Comparison of ENCODE assay signal across 17 mouse cellular contexts in genomic region chr13:98275646-98276045, GRCm38 (mm10). TPM values are rescaled to one million over a fixed set of nuclear protein-coding genes. Genes with fewer than 3 reads are reported as not detected.
DNase-seq lines count a peak whose midpoint lies in the region; ATAC-seq and TF ChIP-seq lines count a peak whose summit lies in the region.
"Had no signal": no experiment of that assay in that cellular context is flagged by ENCODE, and none has a peak within 500 bp of the region (broad histone marks: within the 10 kb centered on the region; RNA-seq: fewer than 3 reads in every experiment).

No protein-coding gene starts in this region.

- no peaks in the 10 kb centered on the region for H3K79me2 ChIP-seq in heart, adult 2 months (replicated peaks; ENCODE audit: control insufficient read depth, insufficient read depth, low read length)

- no peaks in the 10 kb centered on the region for H3K9me3 ChIP-seq in heart, embryonic 10.5 days
- H3K9me3 ChIP-seq in heart, postnatal 0 days (replicated peaks; ENCODE audit: control insufficient read depth, low read length), result no peaks in the 10 kb centered on the region
- H3K9me3 ChIP-seq: midbrain, embryonic 10.5 days; stomach, embryonic 15.5 days had no signal

- no peaks in the 10 kb centered on the region for H3K27me3 ChIP-seq in heart, adult 2 months (ENCODE audit: control insufficient read depth, insufficient read depth, low read length)
- H3K27me3 ChIP-seq in heart, embryonic 10.5 days (ENCODE audit: insufficient read depth, poor library complexity, severe bottlenecking), result no peaks in the 10 kb centered on the region
- H3K27me3 ChIP-seq in heart, postnatal 0 days (ENCODE audit: control insufficient read depth, insufficient read depth, low read length), result no peaks in the 10 kb centered on the region
- H3K27me3 ChIP-seq: stomach, embryonic 15.5 days had no signal

- TF ChIP-seq POLR2A in heart, adult 2 months (IDR thresholded peaks at IDR 0.05; ENCODE audit: insufficient read depth, low read depth, low read length), result no peak

- peak overlapping the region; percentile 73 for H3K27ac ChIP-seq in heart, adult 2 months
- H3K27ac ChIP-seq in heart, embryonic 10.5 days, result no peak overlapping the region
- H3K27ac ChIP-seq in heart, postnatal 0 days (ENCODE audit: low read depth), result peak overlapping the region; percentile 74
- H3K27ac ChIP-seq: gastrocnemius, adult 2 months; midbrain, embryonic 10.5 days; stomach, embryonic 15.5 days had no signal

- ATAC-seq in heart, postnatal 0 days (ENCODE audit: insufficient read depth, low read depth), result peak; percentile 88
- ATAC-seq in megakaryocyte-erythroid progenitor cell, adult 5-6 weeks (replicated peaks; ENCODE audit: low FRiP score, low TSS enrichment, poor library complexity, severe bottlenecking), result peak; percentile 98
- ATAC-seq: hindbrain, embryonic 16.5 days had no signal

- TF ChIP-seq EP300 in heart, adult 2 months (IDR thresholded peaks at IDR 0.05; ENCODE audit: insufficient read depth, low read depth, low read length), result 0 out of 2 replicates have a peak, but pooled peaks have one; percentile 49
- no peak; the same call in 1 of the 2 replicates for TF ChIP-seq EP300 in heart, postnatal 0 days (IDR thresholded peaks at IDR 0.05; ENCODE audit: low read depth)

- no peaks in the 10 kb centered on the region for H3K36me3 ChIP-seq in heart, adult 2 months (ENCODE audit: control insufficient read depth, insufficient read depth, low read length)
- H3K36me3 ChIP-seq in heart, embryonic 10.5 days, result peaks cover 40% of the 10 kb centered on the region
- H3K36me3 ChIP-seq in heart, postnatal 0 days (replicated peaks; ENCODE audit: control insufficient read depth, insufficient read depth, low read length), result peaks cover 41% of the 10 kb centered on the region

- peaks cover 2% of the 10 kb centered on the region; the same call in 1 of the 2 replicates for H3K4me1 ChIP-seq in heart, adult 2 months (ENCODE audit: control insufficient read depth, insufficient read depth, low read length)
- H3K4me1 ChIP-seq in heart, embryonic 10.5 days, result no peaks in the 10 kb centered on the region
- peaks cover 13% of the 10 kb centered on the region; the same call in 1 of the 2 replicates for H3K4me1 ChIP-seq in heart, postnatal 0 days (ENCODE audit: control insufficient read depth, insufficient read depth)
- H3K4me1 ChIP-seq: midbrain, embryonic 10.5 days; stomach, embryonic 15.5 days had no signal

- peak in 1 of 2 experiments; percentile 45 for DNase-seq in heart, adult 2 months
- DNase-seq in heart, embryonic 10.5 days (ENCODE audit: low spot score), result no peak
- DNase-seq in adrenal gland, postnatal 14 days, result peak; percentile 65
- peak; percentile 79 for DNase-seq in heart, postnatal 0 days (ENCODE audit: low spot score)
- DNase-seq in spleen, postnatal 10 days (ENCODE audit: low spot score in 2 of 2), result no peak
- no peak for DNase-seq in spleen, postnatal 36 days (ENCODE audit: low spot score in 2 of 2)
- no peak for DNase-seq in thymus, postnatal 36 days
- DNase-seq: embryo, embryonic 11 days; gastrocnemius, adult 2 months; layer of hippocampus, postnatal 36 days; lung, adult 18-20 months had no signal

- intact Hi-C loops in heart, adult 2 months (cut with DNase I), result no loop called here

- no peak overlapping the region for H3K4me3 ChIP-seq in heart, adult 2 months
- no peak overlapping the region for H3K4me3 ChIP-seq in heart, embryonic 10.5 days
- no peak overlapping the region for H3K4me3 ChIP-seq in heart, postnatal 0 days (ENCODE audit: low read depth, low read length)
- H3K4me3 ChIP-seq: gastrocnemius, adult 2 months; midbrain, embryonic 10.5 days; stomach, embryonic 15.5 days had no signal

- H3K4me2 ChIP-seq in heart, postnatal 0 days (ENCODE audit: low read depth, low read length), result no peak overlapping the region
- H3K4me2 ChIP-seq: stomach, embryonic 15.5 days had no signal

- H3K9ac ChIP-seq in heart, adult 2 months (ENCODE audit: low read depth, low read length), result no peak overlapping the region
- no peak overlapping the region for H3K9ac ChIP-seq in heart, postnatal 0 days (replicated peaks; ENCODE audit: low read depth, low read length)
- H3K9ac ChIP-seq: stomach, embryonic 15.5 days had no signal

- TF ChIP-seq CTCF in heart, adult 2 months (IDR thresholded peaks at IDR 0.05), result no peak
- no peak for TF ChIP-seq CTCF in heart, postnatal 0 days (IDR thresholded peaks at IDR 0.05; ENCODE audit: low read depth)

- 29% methylated on average over 4 of the region's 4 CpGs for WGBS in heart, adult 2 months
- 54% methylated on average over 4 of the region's 4 CpGs for WGBS in heart, embryonic 10.5 days
- WGBS in heart, postnatal 0 days, result 15% methylated on average over 4 of the region's 4 CpGs

RNA-seq across cellular contexts. Expression of gene Gm21976, which starts 4.0 kb away (rescaled TPM):
- total RNA-seq in heart, adult 2 months (2021), result not detected
- polyA plus RNA-seq in heart, adult 2 months (2012; rRNA removed), result not detected in 2 replicates
- not detected in 2 replicates for polyA plus RNA-seq in heart, embryonic 10.5 days (2016; fragmentation: Nextera tagmentation; extraction: Ambion mirVana)
- not detected in 2 replicates for total RNA-seq in adrenal gland, postnatal 14 days (2021)
- not detected in 2 replicates for total RNA-seq in heart, postnatal 0 days (2014; rRNA removed; ENCODE audit: low replicate concordance)
- polyA plus RNA-seq in heart, postnatal 0 days (2015; fragmentation: Nextera tagmentation; extraction: Ambion mirVana), result 0.16 TPM in 1 of 2 replicates, not detected in the other
- not detected in 2 replicates for total RNA-seq in megakaryocyte-erythroid progenitor cell, adult 5-6 weeks (2014; fragmentation: Nextera tagmentation)
- total RNA-seq in megakaryocyte-erythroid progenitor cell, adult 5-6 weeks (2017), result not detected in 2 replicates
- total RNA-seq: gastrocnemius, adult 2 months; layer of hippocampus, postnatal 36 days had no signal
- polyA plus RNA-seq: forebrain, embryonic 11.5 days; hindbrain, embryonic 16.5 days; kidney, embryonic 14.5 days; midbrain, embryonic 10.5 days; stomach, embryonic 15.5 days had no signal

RNA-seq across cellular contexts. Expression of gene Ankra2, which starts 12.8 kb away (rescaled TPM):
- total RNA-seq in heart, adult 2 months (2021), result 10 to 100 TPM; 35.6 to 46.8 TPM
- 11.3 and 17.2 TPM in 2 replicates for polyA plus RNA-seq in heart, adult 2 months (2012; rRNA removed)
- polyA plus RNA-seq in heart, embryonic 10.5 days (2016; fragmentation: Nextera tagmentation; extraction: Ambion mirVana), result 14.8 and 16.3 TPM in 2 replicates
- 22.0 and 26.4 TPM in 2 replicates for total RNA-seq in adrenal gland, postnatal 14 days (2021)
- total RNA-seq in heart, postnatal 0 days (2014; rRNA removed; ENCODE audit: low replicate concordance), result 12.3 and 40.9 TPM in 2 replicates
- 18.5 and 19.3 TPM in 2 replicates for polyA plus RNA-seq in heart, postnatal 0 days (2015; fragmentation: Nextera tagmentation; extraction: Ambion mirVana)
- total RNA-seq in megakaryocyte-erythroid progenitor cell, adult 5-6 weeks (2014; fragmentation: Nextera tagmentation), result 37.7 and 42.4 TPM in 2 replicates
- 21.6 and 25.0 TPM in 2 replicates for total RNA-seq in megakaryocyte-erythroid progenitor cell, adult 5-6 weeks (2017)

RNA-seq across cellular contexts. Expression of gene Utp15, which starts 12.8 kb away (rescaled TPM):
- total RNA-seq in heart, adult 2 months (2021), result 1 to 10 TPM; 5.7 to 6.7 TPM
- 4.2 and 6.2 TPM in 2 replicates for polyA plus RNA-seq in heart, adult 2 months (2012; rRNA removed)
- 25.1 and 32.1 TPM in 2 replicates for polyA plus RNA-seq in heart, embryonic 10.5 days (2016; fragmentation: Nextera tagmentation; extraction: Ambion mirVana)
- 15.7 and 19.0 TPM in 2 replicates for total RNA-seq in adrenal gland, postnatal 14 days (2021)
- 8.5 and 13.9 TPM in 2 replicates for total RNA-seq in heart, postnatal 0 days (2014; rRNA removed; ENCODE audit: low replicate concordance)
- 6.5 and 7.7 TPM in 2 replicates for polyA plus RNA-seq in heart, postnatal 0 days (2015; fragmentation: Nextera tagmentation; extraction: Ambion mirVana)
- total RNA-seq in megakaryocyte-erythroid progenitor cell, adult 5-6 weeks (2014; fragmentation: Nextera tagmentation), result 34.4 and 45.7 TPM in 2 replicates
- 57.2 and 67.9 TPM in 2 replicates for total RNA-seq in megakaryocyte-erythroid progenitor cell, adult 5-6 weeks (2017)

RNA-seq across cellular contexts. Expression of gene Btf3, which starts 41.2 kb away (rescaled TPM):
- 100 to 1,000 TPM; 193 to 218 TPM for total RNA-seq in heart, adult 2 months (2021)
- 88.2 and 135 TPM in 2 replicates for polyA plus RNA-seq in heart, adult 2 months (2012; rRNA removed)
- 512 and 641 TPM in 2 replicates for polyA plus RNA-seq in heart, embryonic 10.5 days (2016; fragmentation: Nextera tagmentation; extraction: Ambion mirVana)
- total RNA-seq in adrenal gland, postnatal 14 days (2021), result 364 and 430 TPM in 2 replicates
- total RNA-seq in heart, postnatal 0 days (2014; rRNA removed; ENCODE audit: low replicate concordance), result 208 and 210 TPM in 2 replicates
- 384 and 393 TPM in 2 replicates for polyA plus RNA-seq in heart, postnatal 0 days (2015; fragmentation: Nextera tagmentation; extraction: Ambion mirVana)
- total RNA-seq in megakaryocyte-erythroid progenitor cell, adult 5-6 weeks (2014; fragmentation: Nextera tagmentation), result 1,176 and 1,210 TPM in 2 replicates
- 2,564 and 2,726 TPM in 2 replicates for total RNA-seq in megakaryocyte-erythroid progenitor cell, adult 5-6 weeks (2017)

Comparison
In these comparisons a context has a peak if more than half of its experiments do, and no peak if none do; other contexts are left out.
1. DNase-seq: peak in adrenal gland, postnatal 14 days (single experiment) and heart, postnatal 0 days (single experiment); none in heart, embryonic 10.5 days (single experiment), spleen, postnatal 10 days (0 of 2), spleen, postnatal 36 days (0 of 2) and thymus, postnatal 36 days (0 of 2).